In the genomic region with DNA sequence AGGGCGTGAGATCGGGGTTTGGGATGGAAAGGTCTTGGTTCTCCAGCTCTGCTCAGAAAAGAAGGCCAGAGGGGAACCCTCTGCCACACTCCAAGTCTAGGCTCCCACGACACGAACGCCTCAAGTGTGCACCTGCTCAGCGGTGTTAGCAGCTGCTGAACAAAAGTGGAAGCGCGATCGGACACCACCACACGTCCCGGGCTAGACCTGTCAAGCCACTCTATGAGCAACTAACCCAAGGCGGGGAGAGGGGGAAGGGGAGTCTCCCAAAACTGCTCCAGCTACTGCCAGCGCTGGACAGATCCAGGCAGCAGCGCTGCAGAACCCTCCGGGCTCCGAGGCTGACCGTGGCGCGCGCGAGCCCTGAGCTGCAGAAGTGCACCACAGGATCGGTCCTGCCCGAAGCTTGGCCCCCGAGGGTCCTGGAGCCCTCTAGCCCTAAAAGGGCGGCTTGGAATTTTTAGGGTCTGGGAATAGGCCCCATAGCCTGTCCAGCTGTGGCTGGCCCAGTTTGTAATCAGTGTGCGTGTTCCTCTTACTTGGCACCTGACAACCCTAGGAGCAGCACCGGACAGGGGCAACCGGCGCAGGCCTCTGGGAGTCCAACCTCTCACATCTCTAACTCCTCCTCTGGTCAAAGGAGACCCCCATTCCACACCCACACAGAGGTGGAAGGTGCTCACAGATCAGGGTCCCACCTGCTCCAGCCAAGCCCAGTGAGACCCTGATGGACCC, we compare ENCODE assay signal across 9 mouse cellular contexts. TPM values are rescaled to one million over a fixed set of nuclear protein-coding genes. Genes with fewer than 3 reads are reported as not detected.
DNase-seq lines count a peak whose midpoint lies in the region; ATAC-seq and TF ChIP-seq lines count a peak whose summit lies in the region.
"Had no signal": no experiment of that assay in that cellular context is flagged by ENCODE, and none has a peak within 500 bp of the region (broad histone marks: within the 10 kb centered on the region; RNA-seq: fewer than 3 reads in every experiment).

No protein-coding gene starts in this region.

- H3K9me3 ChIP-seq in forebrain, embryonic 12.5 days: no peaks in the 10 kb centered on the region
- H3K9me3 ChIP-seq in limb, embryonic 13.5 days: no peaks in the 10 kb centered on the region

- no peaks in the 10 kb centered on the region for H3K36me3 ChIP-seq in forebrain, embryonic 12.5 days (replicated peaks)
- no peaks in the 10 kb centered on the region for H3K36me3 ChIP-seq in limb, embryonic 13.5 days

- H3K9ac ChIP-seq in forebrain, embryonic 12.5 days: peak overlapping the region; percentile 51; the same call in 1 of the 2 replicates
- no peak overlapping the region for H3K9ac ChIP-seq in limb, embryonic 13.5 days

- H3K27me3 ChIP-seq in forebrain, embryonic 12.5 days: peaks cover 83% of the 10 kb centered on the region
- peaks cover 88% of the 10 kb centered on the region for H3K27me3 ChIP-seq in limb, embryonic 13.5 days

- TF ChIP-seq CTCF in brain, embryonic 14.5 days (IDR thresholded peaks at IDR 0.05; ENCODE audit: borderline replicate concordance, extremely low read depth, insufficient read depth, insufficient read length): no peak

- no peak overlapping the region for H3K27ac ChIP-seq in forebrain, embryonic 12.5 days
- H3K27ac ChIP-seq in limb, embryonic 13.5 days: no peak overlapping the region

- DNase-seq in heart, postnatal 4 days: peak; percentile 27
- DNase-seq in heart, adult 11 months: no peak
- peak; percentile 25 for DNase-seq in brain, embryonic 14.5 days (ENCODE audit: low read depth)
- DNase-seq in right cerebral cortex, adult 2 months (ENCODE audit: low spot score in 2 of 2): peak; percentile 57 to 59
- DNase-seq in thymus, postnatal 14 days: no peak
- DNase-seq in spleen, postnatal 36 days (ENCODE audit: low spot score in 2 of 2): no peak

- peaks cover 29% of the 10 kb centered on the region for H3K4me1 ChIP-seq in forebrain, embryonic 12.5 days
- H3K4me1 ChIP-seq in limb, embryonic 13.5 days: peaks cover 25% of the 10 kb centered on the region

- peak overlapping the region; percentile 97 for H3K4me2 ChIP-seq in forebrain, embryonic 12.5 days
- peak overlapping the region; percentile 94 for H3K4me2 ChIP-seq in limb, embryonic 13.5 days (replicated peaks)

- peak overlapping the region; percentile 61 for H3K4me3 ChIP-seq in forebrain, embryonic 12.5 days (replicated peaks)
- peak overlapping the region; percentile 56 for H3K4me3 ChIP-seq in limb, embryonic 13.5 days

- WGBS in forebrain, embryonic 12.5 days: 2% methylated on average over 29 of the region's 29 CpGs
- 4% methylated on average over 29 of the region's 29 CpGs for WGBS in limb, embryonic 13.5 days

- peak; percentile 49; the same call in 1 of the 2 replicates for ATAC-seq in forebrain, embryonic 12.5 days (ENCODE audit: low FRiP score)
- ATAC-seq in limb, embryonic 13.5 days (ENCODE audit: low FRiP score, low read depth): no peak
- ATAC-seq: Patski had no signal

- no peak for TF ChIP-seq POLR2A in brain, embryonic 14.5 days (IDR thresholded peaks at IDR 0.05; ENCODE audit: borderline replicate concordance, extremely low read depth, insufficient read depth, insufficient read length, poor library complexity, severe bottlenecking)

RNA-seq across cellular contexts. Expression of a gene that starts 1.2 kb away (rescaled TPM):
- total RNA-seq in heart, postnatal 4 days (2021): under 1 TPM in 1 of 2 experiments, not detected in 1; 0.19 TPM
- polyA plus RNA-seq in brain, embryonic 14.5 days (2012; rRNA removed): 10.2 and 25.0 TPM in 2 replicates
- 0.51 and 0.53 TPM in 2 replicates for polyA plus RNA-seq in forebrain, embryonic 12.5 days (2016; fragmentation: Nextera tagmentation; extraction: Ambion mirVana)
- polyA plus RNA-seq in limb, embryonic 13.5 days (2015; fragmentation: Nextera tagmentation; extraction: Ambion mirVana): 0.11 and 0.14 TPM in 2 replicates
- polyA plus RNA-seq: Patski had no signal

Comparison
In these comparisons a context has a peak if more than half of its experiments do, and no peak if none do; other contexts are left out.
1. DNase-seq: peak in heart, postnatal 4 days (single experiment), brain, embryonic 14.5 days (single experiment) and right cerebral cortex, adult 2 months (2 of 2); none in heart, adult 11 months (single experiment), thymus, postnatal 14 days (single experiment) and spleen, postnatal 36 days (0 of 2).